Mouse (Mus musculus): ENCODE data around the gene Defb20. TPM values are rescaled to one million over a fixed set of nuclear protein-coding genes. Genes with fewer than 3 reads are reported as not detected.

The Defb20 gene
- polyA plus RNA-seq (2017; shearing (Covaris generic)) = not detected

DNA sequence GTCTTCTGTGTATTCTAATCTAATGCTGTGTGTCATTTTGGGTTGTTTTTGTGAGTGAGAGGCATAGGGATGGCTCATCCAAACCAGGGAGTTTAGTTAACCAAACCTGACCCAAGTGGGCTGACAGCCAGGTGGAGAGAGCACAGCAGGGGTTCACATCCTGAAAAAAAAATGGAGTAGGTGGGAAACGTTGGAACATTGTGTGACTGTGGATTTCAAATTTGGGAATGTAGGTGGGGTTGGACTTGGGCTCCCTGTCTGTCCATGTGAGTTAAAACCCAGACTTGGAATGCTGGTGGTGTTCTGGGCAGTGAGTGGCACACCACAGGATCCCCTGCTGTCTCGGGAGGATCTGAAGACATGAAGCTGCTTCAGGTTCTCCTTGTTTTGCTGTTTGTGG lies at the start of gene Defb20:
Gene Defb20 (plus strand): TSS at position 301 of the 400 bp plus-strand sequence.

DNA sequence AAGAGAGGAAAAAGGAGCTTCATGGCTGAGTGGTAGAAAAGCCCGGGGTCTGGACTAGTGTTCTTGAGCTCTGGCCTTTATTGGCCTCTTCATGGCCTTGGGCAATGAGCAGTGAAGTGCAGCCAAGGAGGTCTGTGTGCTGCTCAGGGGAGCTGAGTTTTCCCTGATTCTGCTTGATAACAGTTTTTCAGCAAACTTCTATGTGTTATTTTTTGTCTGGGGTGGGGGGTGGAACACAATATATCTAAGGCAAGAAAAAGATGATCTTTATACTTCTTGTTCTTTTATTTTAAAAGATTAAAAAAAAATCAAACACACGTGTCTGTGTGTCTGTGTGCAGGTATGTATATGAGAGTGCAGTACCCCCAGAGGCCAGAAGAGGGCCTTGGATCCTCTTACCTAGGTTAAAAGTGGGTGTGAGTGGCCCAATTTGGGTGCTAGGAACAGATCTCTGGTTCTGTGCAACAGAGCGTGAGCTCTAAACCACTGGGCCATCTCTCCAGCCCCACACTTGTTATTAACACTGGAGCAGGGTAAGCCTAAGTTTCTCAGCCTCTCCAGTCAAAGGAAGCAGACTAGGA lies 12.2 kb upstream of the Defb20 start, which contains the start of gene Defb23:
Gene Defb23 (minus strand): TSS at position 51 of the 581 bp plus-strand sequence.

DNA sequence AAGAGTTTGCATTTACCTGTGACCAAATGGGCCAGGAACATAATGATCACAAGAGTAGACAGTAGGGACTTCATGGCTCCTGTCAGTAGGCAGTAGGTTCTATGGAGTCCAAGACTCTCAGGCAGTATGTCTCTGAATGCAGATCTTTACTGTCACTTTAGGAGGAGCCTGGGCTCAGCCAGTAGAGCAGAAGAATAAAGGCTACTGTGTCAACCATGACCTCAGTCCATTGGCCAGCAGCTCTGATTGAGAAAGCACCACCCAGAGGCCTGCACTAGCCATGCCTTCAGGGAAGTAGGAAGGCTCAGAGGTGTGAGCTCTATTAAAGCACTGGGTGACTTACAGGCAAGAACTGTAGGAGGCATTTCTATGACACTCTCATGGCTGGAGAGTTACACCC lies 13.2 kb downstream of the Defb20 start, which contains the start of gene Defb22:
Gene Defb22 (minus strand): TSS at position 101 of the 400 bp plus-strand sequence.

DNA sequence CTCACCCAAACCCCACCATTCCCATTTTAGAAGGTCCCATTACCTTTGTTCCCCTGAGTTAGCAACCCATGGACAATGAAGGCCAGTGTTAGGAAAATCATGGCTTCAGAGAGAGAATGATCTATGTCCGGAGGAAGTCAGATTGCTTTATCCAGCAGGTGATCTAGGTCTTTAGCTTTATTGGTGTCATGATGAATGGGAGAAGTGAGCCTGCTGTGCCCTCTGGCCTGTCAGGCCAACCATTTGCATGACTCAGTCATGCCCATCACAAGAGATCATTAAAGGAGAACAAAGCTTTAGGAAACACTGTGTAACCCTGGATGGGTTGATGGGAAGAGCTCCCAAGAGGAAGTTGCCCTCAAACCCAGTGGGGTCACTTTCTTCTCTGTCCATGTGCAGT lies 34.7 kb downstream of the Defb20 start, which contains the start of gene Defb26:
Gene Defb26 (minus strand): TSS at position 101 of the 400 bp plus-strand sequence.

DNA sequence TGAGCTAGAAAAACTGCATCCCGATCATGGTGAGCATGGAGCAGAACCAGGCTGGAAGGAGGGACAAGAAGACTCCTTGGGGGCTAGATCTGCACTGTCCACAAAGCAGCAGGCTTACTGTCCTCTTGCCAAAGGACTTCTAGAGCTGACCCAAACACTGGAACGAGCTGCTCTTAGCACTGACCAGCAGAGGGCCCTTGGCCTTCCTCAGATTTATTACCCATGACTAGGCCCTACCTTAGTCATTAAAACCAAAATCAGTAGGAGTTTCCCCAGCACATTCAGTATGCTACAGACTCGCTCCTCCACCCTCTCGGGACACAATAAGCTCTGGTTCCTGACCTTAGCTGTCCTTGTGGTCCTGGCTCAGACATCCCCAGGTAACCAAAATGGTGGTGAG lies 41.1 kb downstream of the Defb20 start, which contains the start of gene Defb28:
Gene Defb28 (plus strand): TSS at position 275 of the 400 bp plus-strand sequence.

Other genes starting within 250 kb of the Defb20 start
- 29.9 TPM for gene Tbc1d20, start 183.2 kb upstream of the Defb20 start, polyA plus RNA-seq (2017; shearing (Covaris generic))
- gene Rbck1, start 144.4 kb upstream of the Defb20 start, polyA plus RNA-seq (2017; shearing (Covaris generic)) = 309 TPM
- gene Trib3, start 133.0 kb upstream of the Defb20 start, polyA plus RNA-seq (2017; shearing (Covaris generic)) = 6.1 TPM
- not detected for gene Nrsn2, start 100.4 kb upstream of the Defb20 start, polyA plus RNA-seq (2017; shearing (Covaris generic))
- gene Sox12, start 79.0 kb upstream of the Defb20 start, polyA plus RNA-seq (2017; shearing (Covaris generic)) = not detected
- gene Zcchc3, start 62.0 kb upstream of the Defb20 start, polyA plus RNA-seq (2017; shearing (Covaris generic)) = 0.43 TPM
- 0.33 TPM for gene 6820408C15Rik, start 61.5 kb upstream of the Defb20 start, polyA plus RNA-seq (2017; shearing (Covaris generic))
- gene Defb23, start 12.4 kb upstream of the Defb20 start, polyA plus RNA-seq (2017; shearing (Covaris generic)) = not detected
- gene Defb22, start 13.1 kb downstream of the Defb20 start, polyA plus RNA-seq (2017; shearing (Covaris generic)) = not detected
- not detected for gene Defb26, start 34.6 kb downstream of the Defb20 start, polyA plus RNA-seq (2017; shearing (Covaris generic))
- not detected for gene Defb28, start 41.2 kb downstream of the Defb20 start, polyA plus RNA-seq (2017; shearing (Covaris generic))
- gene Defb29, start 63.0 kb downstream of the Defb20 start, polyA plus RNA-seq (2017; shearing (Covaris generic)) = not detected
- gene Gm17416, start 92.3 kb downstream of the Defb20 start, polyA plus RNA-seq (2017; shearing (Covaris generic)) = not detected
- gene Defb21, start 95.7 kb downstream of the Defb20 start, polyA plus RNA-seq (2017; shearing (Covaris generic)) = not detected
- not detected for gene Defb19, start 103.2 kb downstream of the Defb20 start, polyA plus RNA-seq (2017; shearing (Covaris generic))
- gene Defb45, start 122.3 kb downstream of the Defb20 start, polyA plus RNA-seq (2017; shearing (Covaris generic)) = not detected
- not detected for gene Defb36, start 127.3 kb downstream of the Defb20 start, polyA plus RNA-seq (2017; shearing (Covaris generic))
- not detected for gene Defb25, start 146.0 kb downstream of the Defb20 start, polyA plus RNA-seq (2017; shearing (Covaris generic))
- gene Rem1, start 149.9 kb downstream of the Defb20 start, polyA plus RNA-seq (2017; shearing (Covaris generic)) = not detected
- 39.0 TPM for gene H13, start 192.4 kb downstream of the Defb20 start, polyA plus RNA-seq (2017; shearing (Covaris generic))
- 2.4 TPM for gene Mcts2, start 210.0 kb downstream of the Defb20 start, polyA plus RNA-seq (2017; shearing (Covaris generic))